Mouse (Mus musculus): Measurements from ENCODE around the gene Frmd8.

- TF ChIP-seq CTCF (conservative IDR thresholded peaks at IDR 0.05; ENCODE audit: low read length) = no peak
- TF ChIP-seq POU5F1 (IDR thresholded peaks at IDR 0.05; ENCODE audit: borderline replicate concordance, low read length) = no peak
- TF ChIP-seq NANOG (IDR thresholded peaks at IDR 0.05; ENCODE audit: borderline replicate concordance, low read length) = no peak
Observed at GRCm38 (mm10) chr19:5828155-5828554, 46.9 kb downstream of the Frmd8 start.
